Mouse (Mus musculus) lung, postnatal 0 days (tissue): ENCODE data around the gene Pir. TPM values are rescaled to one million over a fixed set of nuclear protein-coding genes. Genes with fewer than 3 reads are reported as not detected.

Source experiments
- ATAC-seq: fragments of 200-750 bp; cut with Nextera tagmentation; 2 replicates; pipeline ENCODE4 v1.8.0; 2017; ENCODE audit warnings: moderate library complexity
- DNase-seq: peaks from one replicate; pipeline ENCODE4 v3.0.0-alpha.2; 2016; ENCODE audit warnings: low spot score
- H3K27ac ChIP-seq: fragments of 300-500 bp; sonication (generic); 2 replicates; pipeline ENCODE4 v1.5.1; 2014; ENCODE audit warnings: antibody characterized with exemption, mild to moderate bottlenecking, low read length, mixed read lengths
- H3K27me3 ChIP-seq: fragments of 300-500 bp; sonication (generic); replicated peaks from 2 replicates; pipeline ENCODE4 v1.6.1; 2014; ENCODE audit warnings: low read length, mixed read lengths; ENCODE audit not compliant: insufficient read depth
- H3K36me3 ChIP-seq: fragments of 300-500 bp; sonication (generic); 2 replicates; pipeline ENCODE4 v1.6.1; 2014; ENCODE audit warnings: low read length, mixed read lengths; ENCODE audit not compliant: insufficient read depth
- H3K4me1 ChIP-seq: fragments of 300-500 bp; sonication (generic); 2 replicates; pipeline ENCODE4 v1.6.1; 2014; ENCODE audit warnings: antibody characterized with exemption, low read depth, low read length, mixed read lengths; ENCODE audit not compliant: insufficient read depth
- H3K4me2 ChIP-seq: fragments of 300-500 bp; sonication (generic); replicated peaks from 2 replicates; pipeline ENCODE4 v1.6.1; 2014; ENCODE audit warnings: low read depth, mild to moderate bottlenecking, low read length, moderate library complexity, mixed read lengths
- H3K4me3 ChIP-seq: fragments of 300-500 bp; sonication (generic); 2 replicates; pipeline ENCODE4 v1.5.1; 2014; ENCODE audit warnings: low read depth, low read length
- H3K9ac ChIP-seq: fragments of 300-500 bp; sonication (generic); replicated peaks from 2 replicates; pipeline ENCODE4 v1.6.1; 2014; ENCODE audit warnings: low read depth, mild to moderate bottlenecking
- H3K9me3 ChIP-seq: fragments of 300-500 bp; sonication (generic); 2 replicates; pipeline ENCODE4 v1.6.1; 2016; ENCODE audit warnings: low read length, mixed read lengths
- CTCF ChIP-seq: IDR thresholded peaks from 2 replicates; pipeline ENCODE4 v1.5.1; 2016; ENCODE audit warnings: antibody characterized with exemption, mild to moderate bottlenecking
- EP300 ChIP-seq: IDR thresholded peaks from 2 replicates; pipeline ENCODE4 v1.6.1; 2016; ENCODE audit warnings: antibody characterized with exemption, mild to moderate bottlenecking, control low read depth
- WGBS: fragments of 180-500 bp; shearing (Covaris S2); extraction: QIAGEN DNeasy Blood & Tissue Kit; methylation state at CpG from one replicate; pipeline ENCODE4 v1.1.7; 2014; 5-methylcytosine and 5-hydroxymethylcytosine counted together
- polyA plus RNA-seq: library from polyadenylated mRNA; unstranded; fragments of >200 nt; fragmentation: Nextera tagmentation; extraction: Ambion mirVana; gene quantifications from 2 replicates; pipeline ENCODE4 v1.2.1, GENCODE M21; 2015

Gene Pir
- 24.0 and 24.2 TPM in 2 replicates for polyA plus RNA-seq

GRCm38 (mm10) chrX:164269285-164269761, at the start of gene Pir:
Pir (plus strand) TSS chrX:164269371.
- Histone ChIP-seq H3K4me1 (no peaks in the 10 kb centered on the region), H3K4me2 (peak within 1 kb of the TSS; percentile 51), H3K9ac (0 out of 2 replicates have a peak within 1 kb of the TSS, but pooled peaks have one; percentile 19), H3K36me3 (no peaks in the 10 kb centered on the region), H3K4me3 (peak within 1 kb of the TSS; percentile 25; the same call in 1 of the 2 replicates), H3K27me3 (no peaks in the 10 kb centered on the region), H3K27ac (peak within 1 kb of the TSS; percentile 47; the same call in 1 of the 2 replicates), H3K9me3 (no peaks in the 10 kb centered on the region)
- TF ChIP-seq EP300 (no peak), CTCF (peak; percentile 63)
- peak; percentile 84 for DNase-seq
- ATAC-seq: peak; percentile 92
- 9% methylated on average over 19 of the region's 20 CpGs for WGBS

- no peak for TF ChIP-seq EP300
- TF ChIP-seq CTCF: peak; percentile 53
- Histone ChIP-seq H3K27ac (no peak overlapping the region), H3K36me3 (no peaks in the 10 kb centered on the region), H3K4me3 (no peak overlapping the region), H3K4me1 (no peaks in the 10 kb centered on the region), H3K27me3 (no peaks in the 10 kb centered on the region), H3K9me3 (no peaks in the 10 kb centered on the region), H3K4me2 (no peak overlapping the region), H3K9ac (no peak overlapping the region)
- WGBS: 69% methylated on average over 2 of the region's 2 CpGs
- no peak for DNase-seq
- ATAC-seq: no peak
Measured at GRCm38 (mm10) chrX:164221989-164222388, 47.2 kb upstream of the Pir start.

- Histone ChIP-seq H3K36me3 (no peaks in the 10 kb centered on the region), H3K4me2 (no peak overlapping the region), H3K4me3 (no peak overlapping the region), H3K9ac (no peak overlapping the region), H3K9me3 (no peaks in the 10 kb centered on the region), H3K27ac (no peak overlapping the region), H3K4me1 (no peaks in the 10 kb centered on the region), H3K27me3 (no peaks in the 10 kb centered on the region)
- no peak for ATAC-seq
- peak; percentile 36 for DNase-seq
- TF ChIP-seq CTCF (no peak), EP300 (no peak)
- 25% methylated on average over 8 of the region's 8 CpGs for WGBS
Measured at GRCm38 (mm10) chrX:164233380-164233779, 35.8 kb upstream of the Pir start.

- H3K4me2 ChIP-seq: no peak overlapping the region
- TF ChIP-seq CTCF: no peak
- no peak for TF ChIP-seq EP300
- 15% methylated on average over 5 of the region's 5 CpGs for WGBS
- H3K4me3 ChIP-seq: no peak overlapping the region
- H3K27ac ChIP-seq: no peak overlapping the region
- H3K4me1 ChIP-seq: no peaks in the 10 kb centered on the region
- H3K27me3 ChIP-seq: no peaks in the 10 kb centered on the region
- H3K36me3 ChIP-seq: no peaks in the 10 kb centered on the region
- ATAC-seq: peak; percentile 66
- H3K9ac ChIP-seq: no peak overlapping the region
- peak; percentile 42 for DNase-seq
- no peaks in the 10 kb centered on the region for H3K9me3 ChIP-seq
Measured at GRCm38 (mm10) chrX:164245714-164246113, 23.5 kb upstream of the Pir start.

GRCm38 (mm10) chrX:164246722-164247121, 22.4 kb upstream of the Pir start:
- H3K4me2 ChIP-seq: no peak overlapping the region
- ATAC-seq (no peak), DNase-seq (no peak)
- no peaks in the 10 kb centered on the region for H3K27me3 ChIP-seq
- H3K9me3 ChIP-seq: no peaks in the 10 kb centered on the region
- no peaks in the 10 kb centered on the region for H3K36me3 ChIP-seq
- 45% methylated on average over 2 of the region's 2 CpGs for WGBS
- H3K4me1 ChIP-seq: no peaks in the 10 kb centered on the region
- H3K4me3 ChIP-seq: no peak overlapping the region
- TF ChIP-seq CTCF (no peak), EP300 (no peak)
- H3K27ac ChIP-seq: no peak overlapping the region
- no peak overlapping the region for H3K9ac ChIP-seq

- no peaks in the 10 kb centered on the region for H3K36me3 ChIP-seq
- H3K27ac ChIP-seq: no peak overlapping the region
- H3K27me3 ChIP-seq: no peaks in the 10 kb centered on the region
- DNase-seq (no peak), ATAC-seq (no peak)
- H3K9me3 ChIP-seq: no peaks in the 10 kb centered on the region
- WGBS: 73% methylated on average over 3 of the region's 3 CpGs
- no peak overlapping the region for H3K4me2 ChIP-seq
- TF ChIP-seq EP300: no peak
- TF ChIP-seq CTCF: no peak
- no peak overlapping the region for H3K4me3 ChIP-seq
- no peak overlapping the region for H3K9ac ChIP-seq
- H3K4me1 ChIP-seq: no peaks in the 10 kb centered on the region
Measured at GRCm38 (mm10) chrX:164256527-164256926, 12.6 kb upstream of the Pir start.

- Histone ChIP-seq H3K27me3 (no peaks in the 10 kb centered on the region), H3K4me1 (no peaks in the 10 kb centered on the region), H3K27ac (no peak within 1 kb of the TSS), H3K9me3 (no peaks in the 10 kb centered on the region), H3K9ac (no peak within 1 kb of the TSS), H3K4me3 (no peak within 1 kb of the TSS), H3K4me2 (no peak within 1 kb of the TSS), H3K36me3 (no peaks in the 10 kb centered on the region)
- TF ChIP-seq CTCF: no peak
- TF ChIP-seq EP300: no peak
- WGBS: 48% methylated on average over 8 of the region's 8 CpGs
- DNase-seq (no peak), ATAC-seq (no peak; the same call in 1 of the 2 replicates)
Measured at GRCm38 (mm10) chrX:164258057-164258456, 11.1 kb upstream of the Pir start, which contains the start of gene Bmx. Bmx (minus strand) TSS chrX:164258193.
